Mouse (Mus musculus) frontal cortex, postnatal 14 days (tissue): ENCODE measurements around the gene Tmem19.

ENCODE experiments used
- DNase-seq, 2 experiments: peaks; one replicate each; pipeline ENCODE4 v3.0.0; 2022; ENCODE audit warnings: low spot score in 2 of 2

The Tmem19 gene

DNA sequence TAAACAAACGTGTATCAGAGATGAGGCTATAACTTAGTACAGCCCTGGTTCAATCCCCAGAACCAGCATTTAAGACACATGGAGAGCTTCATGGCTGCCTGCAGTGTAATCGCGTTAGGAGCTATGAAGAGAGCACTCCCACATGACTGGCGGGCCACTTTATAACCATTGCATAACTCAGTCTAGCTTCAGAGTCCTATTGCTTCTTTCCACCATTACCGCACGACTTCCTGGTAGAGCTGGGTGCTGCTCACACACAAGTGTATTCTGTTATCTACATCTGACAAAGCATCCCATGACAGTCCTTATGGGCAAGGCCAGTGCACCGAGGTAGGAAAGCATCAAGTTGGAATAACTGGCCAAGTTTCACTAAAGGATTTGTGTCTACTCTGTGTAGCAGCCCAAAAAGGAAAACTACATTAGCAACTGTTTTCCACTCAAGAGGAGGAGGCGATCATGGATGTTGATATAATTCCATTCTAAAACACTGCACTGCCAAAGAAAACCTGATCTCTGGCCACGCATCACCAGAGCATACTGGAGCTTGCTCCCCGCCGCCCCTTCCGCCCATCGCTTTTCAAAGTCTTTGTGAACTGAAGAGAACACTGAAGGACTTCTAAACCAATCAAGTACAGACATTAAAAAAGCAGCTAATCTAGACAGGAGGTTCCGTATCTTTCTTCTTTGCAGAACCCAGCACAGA lies 50.9 kb downstream of the Tmem19 start:
- no peak for DNase-seq

DNA sequence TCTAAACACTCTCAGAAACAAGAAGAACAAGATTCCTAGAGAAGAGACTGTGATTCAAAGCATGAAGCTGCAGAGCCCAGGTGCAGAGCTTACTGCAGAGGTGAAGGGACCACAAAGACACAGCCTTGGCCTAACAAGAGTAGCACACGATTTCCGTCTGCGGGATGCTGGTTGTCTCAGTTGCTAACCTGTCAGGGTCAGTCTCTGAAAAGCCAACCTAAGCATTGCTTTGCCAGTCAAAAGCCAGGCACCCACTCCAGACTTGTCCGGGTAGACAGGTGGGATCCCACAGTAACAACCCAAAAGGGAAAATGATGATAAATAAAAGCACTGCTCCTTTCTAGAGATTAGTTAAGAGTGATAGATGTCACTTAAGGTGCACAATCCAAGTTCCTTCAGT lies 53.1 kb downstream of the Tmem19 start:
- no peak for DNase-seq

- no peak for DNase-seq
Measured at GRCm38 (mm10) chr10:115307331-115307875, 54.9 kb downstream of the Tmem19 start.

- no peak for DNase-seq
Measured at GRCm38 (mm10) chr10:115298683-115299082, 63.6 kb downstream of the Tmem19 start.

DNA sequence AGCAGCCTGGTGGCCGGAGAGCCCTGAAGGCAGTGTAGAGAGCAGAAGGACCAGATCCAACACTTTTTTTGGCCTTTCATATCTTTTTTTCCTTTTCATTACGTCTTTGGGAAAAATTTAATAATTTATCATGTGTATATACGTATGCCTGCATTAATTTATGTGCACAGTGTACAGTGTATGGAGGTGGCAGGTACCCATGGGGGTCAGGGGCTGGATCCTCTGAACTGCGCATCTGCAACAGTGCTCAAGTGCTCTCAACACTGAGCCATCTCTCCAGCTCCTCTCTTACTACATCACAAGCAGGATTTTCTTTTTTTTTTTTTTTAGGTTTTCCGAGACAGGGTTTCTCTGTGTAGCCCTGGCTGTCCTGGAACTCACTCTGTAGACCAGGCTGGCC lies 64.7 kb downstream of the Tmem19 start:
- DNase-seq: no peak

- DNase-seq: no peak
Measured at GRCm38 (mm10) chr10:115296401-115296935, 65.8 kb downstream of the Tmem19 start.

DNA sequence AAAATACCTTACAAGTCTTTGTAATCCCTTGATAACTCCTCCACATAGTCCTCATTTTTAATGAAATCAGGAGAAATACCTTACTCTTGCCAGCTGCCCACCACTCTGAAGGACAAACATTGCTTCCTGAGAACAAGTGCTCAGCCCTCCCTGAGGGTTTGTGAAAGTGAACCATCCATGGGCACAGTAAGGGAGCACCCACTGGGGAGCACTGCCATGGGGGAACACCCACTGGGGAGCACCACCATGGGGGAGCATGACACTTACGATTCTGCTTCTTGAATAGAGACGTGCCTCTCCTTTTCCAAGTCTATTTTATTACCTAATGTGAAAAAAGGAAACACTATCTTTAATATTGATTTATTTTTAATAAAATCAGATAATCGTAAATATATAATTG lies 67.1 kb downstream of the Tmem19 start:
- no peak for DNase-seq

- DNase-seq: no peak
Measured at GRCm38 (mm10) chr10:115294715-115295114, 67.6 kb downstream of the Tmem19 start.

- DNase-seq: no peak
Measured at GRCm38 (mm10) chr10:115293946-115294345, 68.4 kb downstream of the Tmem19 start.

GRCm38 (mm10) chr10:115290671-115291070 lies 71.6 kb downstream of the Tmem19 start:
- DNase-seq: no peak
